Mouse (Mus musculus) liver, postnatal 0 days (tissue): ENCODE results near the gene Gm11127.
"Not testable (repeated sequence)": the region's sequence is repeated elsewhere in the genome, so short reads cannot be mapped to it uniquely, and the experiment has no call there.

Source experiments
- CTCF ChIP-seq: sonication (generic); IDR thresholded peaks from 2 replicates; pipeline ENCODE4 v1.5.1; 2016; ENCODE audit warnings: antibody characterized with exemption, low read depth
- EP300 ChIP-seq: IDR thresholded peaks from 2 replicates; pipeline ENCODE4 v1.6.1; 2016; ENCODE audit warnings: antibody characterized with exemption, low read depth, mild to moderate bottlenecking

- not testable (repeated sequence) for TF ChIP-seq CTCF, EP300
Measured at GRCm38 (mm10) chr17:36099603-36100002, 41.4 kb upstream of the Gm11127 start.
